Mouse (Mus musculus): ENCODE measurements around the gene Clstn2.

Gene Clstn2

GRCm38 (mm10) chr9:97773911-97774310, 259.1 kb downstream of the Clstn2 start:
- DNase-seq = no peak

GRCm38 (mm10) chr9:97772431-97772830, 260.6 kb downstream of the Clstn2 start:
- DNase-seq = no peak

GRCm38 (mm10) chr9:97769331-97769730, 263.6 kb downstream of the Clstn2 start:
- no peak for DNase-seq

GRCm38 (mm10) chr9:97765251-97765767, 267.7 kb downstream of the Clstn2 start:
- no peak for DNase-seq

GRCm38 (mm10) chr9:97763048-97763447, 269.9 kb downstream of the Clstn2 start:
- DNase-seq = no peak

- no peak for DNase-seq
Measured at GRCm38 (mm10) chr9:97755599-97756270, 277.2 kb downstream of the Clstn2 start.

- DNase-seq = no peak
Measured at GRCm38 (mm10) chr9:97753715-97754114, 279.3 kb downstream of the Clstn2 start.

GRCm38 (mm10) chr9:97746574-97746973, 286.4 kb downstream of the Clstn2 start:
- no peak for DNase-seq

- no peak for DNase-seq
Measured at GRCm38 (mm10) chr9:97727715-97728486, 305.1 kb downstream of the Clstn2 start.

- no peak for DNase-seq
Measured at GRCm38 (mm10) chr9:97717728-97718127, 315.3 kb downstream of the Clstn2 start.

- no peak for DNase-seq
Measured at GRCm38 (mm10) chr9:97717005-97717404, 316.0 kb downstream of the Clstn2 start.

GRCm38 (mm10) chr9:97712888-97713287, 320.1 kb downstream of the Clstn2 start:
- DNase-seq = no peak

- no peak for DNase-seq
Measured at GRCm38 (mm10) chr9:97703901-97704503, 329.0 kb downstream of the Clstn2 start.

GRCm38 (mm10) chr9:97702989-97703388, 330.0 kb downstream of the Clstn2 start:
- no peak for DNase-seq

- no peak for DNase-seq
Measured at GRCm38 (mm10) chr9:97699983-97700382, 333.0 kb downstream of the Clstn2 start.

- DNase-seq = no peak
Measured at GRCm38 (mm10) chr9:97699020-97699419, 334.0 kb downstream of the Clstn2 start.

GRCm38 (mm10) chr9:97698071-97698470, 334.9 kb downstream of the Clstn2 start:
- no peak for DNase-seq

GRCm38 (mm10) chr9:97696655-97697235, 336.2 kb downstream of the Clstn2 start:
- no peak for DNase-seq

- no peak for DNase-seq
Measured at GRCm38 (mm10) chr9:97695278-97695677, 337.7 kb downstream of the Clstn2 start.

- DNase-seq = no peak
Measured at GRCm38 (mm10) chr9:97686826-97687425, 346.1 kb downstream of the Clstn2 start.

- no peak for DNase-seq
Measured at GRCm38 (mm10) chr9:97685664-97686063, 347.3 kb downstream of the Clstn2 start.

GRCm38 (mm10) chr9:97679878-97680277, 353.1 kb downstream of the Clstn2 start:
- no peak for DNase-seq

GRCm38 (mm10) chr9:97679106-97679505, 353.9 kb downstream of the Clstn2 start:
- DNase-seq = no peak
